Mouse (Mus musculus): ENCODE measurements at regions not wholly inside any gene's neighbourhood (a gene's known extent, or its start where the extent isn't known, plus 50 kb on each side); places are given as distances from the start of the nearest gene placed in this dataset.

- Histone ChIP-seq H3K27me3 (replicated peaks) (no peaks in the 10 kb centered on the region), H3K36me3 (replicated peaks) (no peaks in the 10 kb centered on the region), H3K4me1 (no peaks in the 10 kb centered on the region), H3K9ac (no peak overlapping the region), H3K4me3 (no peak overlapping the region), H3K9me3 (no peaks in the 10 kb centered on the region), H3K4me2 (no peak overlapping the region), H3K27ac (no peak overlapping the region)
- WGBS: 90% methylated on average over 1 of the region's 1 CpGs
- no peak for ATAC-seq (replicated peaks)
These were observed 220.0 kb upstream of the Cblb start for GRCm38 (mm10) chr16:51811073-51811472.

- 75% methylated on average over 3 of the region's 3 CpGs for WGBS
- Histone ChIP-seq H3K9me3 (no peaks in the 10 kb centered on the region), H3K4me1 (no peaks in the 10 kb centered on the region), H3K9ac (no peak overlapping the region), H3K4me3 (no peak overlapping the region), H3K27me3 (replicated peaks) (no peaks in the 10 kb centered on the region), H3K36me3 (replicated peaks) (no peaks in the 10 kb centered on the region), H3K27ac (no peak overlapping the region), H3K4me2 (no peak overlapping the region)
- ATAC-seq (replicated peaks): no peak
These were observed 188.3 kb upstream of the Cblb start for GRCm38 (mm10) chr16:51842770-51843169.

GRCm38 (mm10) chr16:51845539-51845938 is 185.5 kb upstream of the Cblb start:
- Histone ChIP-seq H3K9ac (no peak overlapping the region), H3K4me1 (no peaks in the 10 kb centered on the region), H3K27me3 (replicated peaks) (no peaks in the 10 kb centered on the region), H3K4me3 (no peak overlapping the region), H3K27ac (no peak overlapping the region), H3K4me2 (no peak overlapping the region), H3K9me3 (no peaks in the 10 kb centered on the region), H3K36me3 (replicated peaks) (no peaks in the 10 kb centered on the region)
- ATAC-seq (replicated peaks): no peak; the same call in 1 of the 2 replicates
- 58% methylated on average over 4 of the region's 4 CpGs for WGBS

GRCm38 (mm10) chr16:51880711-51881110 is 150.3 kb upstream of the Cblb start:
- Histone ChIP-seq H3K9me3 (no peaks in the 10 kb centered on the region), H3K27ac (no peak overlapping the region), H3K4me2 (no peak overlapping the region), H3K4me3 (no peak overlapping the region), H3K36me3 (replicated peaks) (no peaks in the 10 kb centered on the region), H3K4me1 (no peaks in the 10 kb centered on the region), H3K27me3 (replicated peaks) (no peaks in the 10 kb centered on the region), H3K9ac (no peak overlapping the region)
- 76% methylated on average over 4 of the region's 4 CpGs for WGBS
- ATAC-seq (replicated peaks): no peak

- H3K27ac ChIP-seq: no peak overlapping the region
- WGBS: 59% methylated on average over 2 of the region's 2 CpGs
- no peak for ATAC-seq (replicated peaks)
These were observed 149.9 kb upstream of the Cblb start for GRCm38 (mm10) chr16:51881127-51881526.

GRCm38 (mm10) chr16:51883813-51884212 is 147.2 kb upstream of the Cblb start:
- Histone ChIP-seq H3K27ac (no peak overlapping the region), H3K4me2 (no peak overlapping the region), H3K27me3 (replicated peaks) (no peaks in the 10 kb centered on the region), H3K9me3 (no peaks in the 10 kb centered on the region), H3K4me1 (no peaks in the 10 kb centered on the region), H3K4me3 (no peak overlapping the region), H3K9ac (no peak overlapping the region), H3K36me3 (replicated peaks) (no peaks in the 10 kb centered on the region)
- no peak for ATAC-seq (replicated peaks)
- 82% methylated on average over 2 of the region's 2 CpGs for WGBS

More at GRCm38 (mm10) chr16:51881127-51881526, 149.9 kb upstream of the Cblb start:
- Histone ChIP-seq H3K4me2 (no peak overlapping the region), H3K4me3 (no peak overlapping the region), H3K9ac (no peak overlapping the region), H3K9me3 (no peaks in the 10 kb centered on the region), H3K4me1 (no peaks in the 10 kb centered on the region), H3K36me3 (replicated peaks) (no peaks in the 10 kb centered on the region), H3K27me3 (replicated peaks) (no peaks in the 10 kb centered on the region)

- Histone ChIP-seq H3K36me3 (replicated peaks) (no peaks in the 10 kb centered on the region), H3K4me3 (no peak overlapping the region), H3K9ac (no peak overlapping the region), H3K27ac (no peak overlapping the region), H3K4me1 (no peaks in the 10 kb centered on the region), H3K4me2 (no peak overlapping the region), H3K27me3 (replicated peaks) (no peaks in the 10 kb centered on the region), H3K9me3 (no peaks in the 10 kb centered on the region)
- ATAC-seq (replicated peaks): no peak
- 85% methylated on average over 5 of the region's 5 CpGs for WGBS
These were observed 143.5 kb upstream of the Cblb start for GRCm38 (mm10) chr16:51887496-51887895.

GRCm38 (mm10) chr16:51905588-51905987 is 125.4 kb upstream of the Cblb start:
- Histone ChIP-seq H3K4me1 (no peaks in the 10 kb centered on the region), H3K4me3 (no peak overlapping the region), H3K9ac (no peak overlapping the region), H3K27me3 (replicated peaks) (no peaks in the 10 kb centered on the region), H3K27ac (no peak overlapping the region), H3K4me2 (no peak overlapping the region), H3K36me3 (replicated peaks) (no peaks in the 10 kb centered on the region), H3K9me3 (0 out of 2 replicates have a peak, but pooled peaks cover 5% of the 10 kb centered on the region)
- WGBS: 94% methylated on average over 2 of the region's 2 CpGs
- no peak for ATAC-seq (replicated peaks)

- Histone ChIP-seq H3K9ac (no peak overlapping the region), H3K36me3 (replicated peaks) (no peaks in the 10 kb centered on the region), H3K4me2 (no peak overlapping the region), H3K4me1 (no peaks in the 10 kb centered on the region), H3K9me3 (no peaks in the 10 kb centered on the region), H3K27ac (no peak overlapping the region), H3K27me3 (replicated peaks) (no peaks in the 10 kb centered on the region), H3K4me3 (no peak overlapping the region)
- no peak for ATAC-seq (replicated peaks)
- WGBS: 85% methylated on average over 4 of the region's 4 CpGs
These were observed 124.3 kb upstream of the Cblb start for GRCm38 (mm10) chr16:51906686-51907085.

GRCm38 (mm10) chr16:51910046-51910445 is 121.0 kb upstream of the Cblb start:
- Histone ChIP-seq H3K27me3 (replicated peaks) (no peaks in the 10 kb centered on the region), H3K9me3 (no peaks in the 10 kb centered on the region), H3K4me3 (no peak overlapping the region), H3K36me3 (replicated peaks) (no peaks in the 10 kb centered on the region), H3K9ac (no peak overlapping the region), H3K4me2 (no peak overlapping the region), H3K27ac (no peak overlapping the region), H3K4me1 (no peaks in the 10 kb centered on the region)
- WGBS: 92% methylated on average over 3 of the region's 3 CpGs
- ATAC-seq (replicated peaks): no peak

- Histone ChIP-seq H3K27ac (no peak overlapping the region), H3K4me3 (no peak overlapping the region), H3K9ac (no peak overlapping the region), H3K4me1 (peaks cover 10% of the 10 kb centered on the region), H3K36me3 (replicated peaks) (no peaks in the 10 kb centered on the region), H3K9me3 (no peaks in the 10 kb centered on the region), H3K27me3 (replicated peaks) (no peaks in the 10 kb centered on the region), H3K4me2 (no peak overlapping the region)
- 73% methylated on average over 6 of the region's 6 CpGs for WGBS
- ATAC-seq (replicated peaks): no peak
These were observed 119.8 kb upstream of the Cblb start for GRCm38 (mm10) chr16:51911109-51911765.

- Histone ChIP-seq H3K4me3 (no peak overlapping the region), H3K36me3 (replicated peaks) (no peaks in the 10 kb centered on the region), H3K9me3 (no peaks in the 10 kb centered on the region), H3K4me1 (peaks cover 21% of the 10 kb centered on the region), H3K4me2 (peak overlapping the region; percentile 31), H3K9ac (no peak overlapping the region), H3K27ac (no peak overlapping the region), H3K27me3 (replicated peaks) (no peaks in the 10 kb centered on the region)
- 35% methylated on average over 17 of the region's 17 CpGs for WGBS
- ATAC-seq (replicated peaks): peak; percentile 73
These were observed 115.7 kb upstream of the Cblb start for GRCm38 (mm10) chr16:51915034-51915928.

Data from midbrain, embryonic 15.5 days (tissue).